Mouse (Mus musculus): Measurements from ENCODE around the gene Prr12. TPM values are rescaled to one million over a fixed set of nuclear protein-coding genes. Genes with fewer than 3 reads are reported as not detected.

Prr12 gene
- total RNA-seq, 1 experiment: 32.3 TPM

- TF ChIP-seq ZC3H11A (IDR thresholded peaks at IDR 0.05; ENCODE audit: borderline replicate concordance, low read depth, low read length): no peak
- Histone ChIP-seq H3K9ac (ENCODE audit: insufficient read depth, low read depth, low read length, poor library complexity, severe bottlenecking) (no peak overlapping the region), H3K9me3 (ENCODE audit: control insufficient read depth, insufficient read depth, low read depth, low read length) (no peaks in the 10 kb centered on the region), H3K4me1 (ENCODE audit: control insufficient read depth in 2 of 2, insufficient read depth in 2 of 2, low read length in 2 of 2, poor library complexity in 1 of 2) (peaks cover 4 to 29% of the 10 kb centered on the region in 2 experiments; a peak in 3 of 4 replicates), H3K4me3 (ENCODE audit: insufficient read depth in 1 of 2, low read depth in 1 of 2, low read length in 2 of 2, poor library complexity in 1 of 2, severe bottlenecking in 1 of 2) (no peak overlapping the region), H3K36me3 (ENCODE audit: control insufficient read depth, insufficient read depth, low read length, poor library complexity, severe bottlenecking) (peaks cover 66% of the 10 kb centered on the region), H3K27ac (ENCODE audit: insufficient read depth, low read depth, low read length, poor library complexity, severe bottlenecking) (no peak overlapping the region)
- no peak for DNase-seq (ENCODE audit: low read depth, low spot score)
- in situ Hi-C loops (cut with MboI; ENCODE audit: low sequenced_read_pairs in 2 of 2, unreplicated experiment in 2 of 2): no loop called here
These were observed 6.9 kb downstream of the Prr12 start for GRCm38 (mm10) chr7:45045741-45046140.

GRCm38 (mm10) chr7:45043307-45043706, 9.4 kb downstream of the Prr12 start:
- Histone ChIP-seq H3K36me3 (ENCODE audit: control insufficient read depth, insufficient read depth, low read length, poor library complexity, severe bottlenecking) (peaks cover 60% of the 10 kb centered on the region), H3K4me3 (ENCODE audit: insufficient read depth in 1 of 2, low read depth in 1 of 2, low read length in 2 of 2, poor library complexity in 1 of 2, severe bottlenecking in 1 of 2) (peak overlapping the region in 1 of 2 experiments; percentile 21; a peak in 1 of 4 replicates), H3K9ac (ENCODE audit: insufficient read depth, low read depth, low read length, poor library complexity, severe bottlenecking) (0 out of 2 replicates have a peak overlapping the region, but pooled peaks have one; percentile 33), H3K4me1 (ENCODE audit: control insufficient read depth in 2 of 2, insufficient read depth in 2 of 2, low read length in 2 of 2, poor library complexity in 1 of 2) (peaks cover 4 to 15% of the 10 kb centered on the region in 2 experiments; a peak in 2 of 4 replicates), H3K27ac (ENCODE audit: insufficient read depth, low read depth, low read length, poor library complexity, severe bottlenecking) (no peak overlapping the region), H3K9me3 (ENCODE audit: control insufficient read depth, insufficient read depth, low read depth, low read length) (no peaks in the 10 kb centered on the region)
- in situ Hi-C loops (cut with MboI; ENCODE audit: low sequenced_read_pairs in 2 of 2, unreplicated experiment in 2 of 2): no loop called here
- DNase-seq (ENCODE audit: low read depth, low spot score): no peak
- no peak for TF ChIP-seq CHD2 (IDR thresholded peaks at IDR 0.05; ENCODE audit: low read depth, low read length)
- no peak for TF ChIP-seq ZNF384 (IDR thresholded peaks at IDR 0.05; ENCODE audit: low read depth, low read length)
- no peak for TF ChIP-seq MAFK (IDR thresholded peaks at IDR 0.05; ENCODE audit: insufficient read depth, low read depth, low read length)
- no peak for TF ChIP-seq ZC3H11A (IDR thresholded peaks at IDR 0.05; ENCODE audit: borderline replicate concordance, low read depth, low read length)
- TF ChIP-seq HCFC1 (IDR thresholded peaks at IDR 0.05; ENCODE audit: borderline replicate concordance, insufficient read depth, low read length): no peak

- Histone ChIP-seq H3K36me3 (ENCODE audit: control insufficient read depth, insufficient read depth, low read length, poor library complexity, severe bottlenecking) (peaks cover 45% of the 10 kb centered on the region), H3K4me3 (ENCODE audit: insufficient read depth in 1 of 2, low read depth in 1 of 2, low read length in 2 of 2, poor library complexity in 1 of 2, severe bottlenecking in 1 of 2) (no peak overlapping the region), H3K4me1 (ENCODE audit: control insufficient read depth in 2 of 2, insufficient read depth in 2 of 2, low read length in 2 of 2, poor library complexity in 1 of 2) (peaks cover 0 to 2% of the 10 kb centered on the region in 2 experiments; a peak in 1 of 4 replicates), H3K27ac (ENCODE audit: insufficient read depth, low read depth, low read length, poor library complexity, severe bottlenecking) (no peak overlapping the region), H3K9ac (ENCODE audit: insufficient read depth, low read depth, low read length, poor library complexity, severe bottlenecking) (no peak overlapping the region), H3K9me3 (ENCODE audit: control insufficient read depth, insufficient read depth, low read depth, low read length) (no peaks in the 10 kb centered on the region)
- in situ Hi-C loops (cut with MboI; ENCODE audit: low sequenced_read_pairs in 2 of 2, unreplicated experiment in 2 of 2): no loop called here
- DNase-seq (ENCODE audit: low read depth, low spot score): no peak
- TF ChIP-seq CHD2 (IDR thresholded peaks at IDR 0.05; ENCODE audit: low read depth, low read length): no peak
- TF ChIP-seq MAFK (IDR thresholded peaks at IDR 0.05; ENCODE audit: insufficient read depth, low read depth, low read length): no peak
- no peak for TF ChIP-seq ZC3H11A (IDR thresholded peaks at IDR 0.05; ENCODE audit: borderline replicate concordance, low read depth, low read length)
- no peak for TF ChIP-seq ZNF384 (IDR thresholded peaks at IDR 0.05; ENCODE audit: low read depth, low read length)
These were observed 11.8 kb downstream of the Prr12 start for GRCm38 (mm10) chr7:45040851-45041250.

GRCm38 (mm10) chr7:45038411-45038810, 14.3 kb downstream of the Prr12 start:
- no peak overlapping the region for H3K27ac ChIP-seq (ENCODE audit: insufficient read depth, low read depth, low read length, poor library complexity, severe bottlenecking)
- H3K9me3 ChIP-seq (ENCODE audit: control insufficient read depth, insufficient read depth, low read depth, low read length): no peaks in the 10 kb centered on the region
- H3K4me3 ChIP-seq (ENCODE audit: insufficient read depth in 1 of 2, low read depth in 1 of 2, low read length in 2 of 2, poor library complexity in 1 of 2, severe bottlenecking in 1 of 2): no peak overlapping the region
- H3K9ac ChIP-seq (ENCODE audit: insufficient read depth, low read depth, low read length, poor library complexity, severe bottlenecking): no peak overlapping the region
- peaks cover 53% of the 10 kb centered on the region for H3K36me3 ChIP-seq (ENCODE audit: control insufficient read depth, insufficient read depth, low read length, poor library complexity, severe bottlenecking)
- TF ChIP-seq MAFK (IDR thresholded peaks at IDR 0.05; ENCODE audit: insufficient read depth, low read depth, low read length) (no peak), ZC3H11A (IDR thresholded peaks at IDR 0.05; ENCODE audit: borderline replicate concordance, low read depth, low read length) (no peak), HCFC1 (IDR thresholded peaks at IDR 0.05; ENCODE audit: borderline replicate concordance, insufficient read depth, low read length) (no peak), CHD2 (IDR thresholded peaks at IDR 0.05; ENCODE audit: low read depth, low read length) (no peak), ZNF384 (IDR thresholded peaks at IDR 0.05; ENCODE audit: low read depth, low read length) (no peak)
- H3K4me1 ChIP-seq (ENCODE audit: control insufficient read depth in 2 of 2, insufficient read depth in 2 of 2, low read length in 2 of 2, poor library complexity in 1 of 2): no peaks in the 10 kb centered on the region
- no peak for DNase-seq (ENCODE audit: low read depth, low spot score)
- in situ Hi-C loops (cut with MboI; ENCODE audit: low sequenced_read_pairs in 2 of 2, unreplicated experiment in 2 of 2): no loop called here

GRCm38 (mm10) chr7:45037720-45038361, 14.8 kb downstream of the Prr12 start:
- Histone ChIP-seq H3K27ac (ENCODE audit: insufficient read depth, low read depth, low read length, poor library complexity, severe bottlenecking) (no peak overlapping the region), H3K4me1 (ENCODE audit: control insufficient read depth in 2 of 2, insufficient read depth in 2 of 2, low read length in 2 of 2, poor library complexity in 1 of 2) (no peaks in the 10 kb centered on the region), H3K36me3 (ENCODE audit: control insufficient read depth, insufficient read depth, low read length, poor library complexity, severe bottlenecking) (peaks cover 52% of the 10 kb centered on the region), H3K9ac (ENCODE audit: insufficient read depth, low read depth, low read length, poor library complexity, severe bottlenecking) (no peak overlapping the region), H3K4me3 (ENCODE audit: insufficient read depth in 1 of 2, low read depth in 1 of 2, low read length in 2 of 2, poor library complexity in 1 of 2, severe bottlenecking in 1 of 2) (no peak overlapping the region), H3K9me3 (ENCODE audit: control insufficient read depth, insufficient read depth, low read depth, low read length) (no peaks in the 10 kb centered on the region)
- no peak for DNase-seq (ENCODE audit: low read depth, low spot score)
- in situ Hi-C loops (cut with MboI; ENCODE audit: low sequenced_read_pairs in 2 of 2, unreplicated experiment in 2 of 2): no loop called here
- TF ChIP-seq ZC3H11A (IDR thresholded peaks at IDR 0.05; ENCODE audit: borderline replicate concordance, low read depth, low read length) (no peak), CHD2 (IDR thresholded peaks at IDR 0.05; ENCODE audit: low read depth, low read length) (no peak), HCFC1 (IDR thresholded peaks at IDR 0.05; ENCODE audit: borderline replicate concordance, insufficient read depth, low read length) (no peak), ZNF384 (IDR thresholded peaks at IDR 0.05; ENCODE audit: low read depth, low read length) (no peak), MAFK (IDR thresholded peaks at IDR 0.05; ENCODE audit: insufficient read depth, low read depth, low read length) (no peak)

All from ES-E14 (cell line).